Mouse (Mus musculus): Measurements from ENCODE around the gene Rnf151.

DNA sequence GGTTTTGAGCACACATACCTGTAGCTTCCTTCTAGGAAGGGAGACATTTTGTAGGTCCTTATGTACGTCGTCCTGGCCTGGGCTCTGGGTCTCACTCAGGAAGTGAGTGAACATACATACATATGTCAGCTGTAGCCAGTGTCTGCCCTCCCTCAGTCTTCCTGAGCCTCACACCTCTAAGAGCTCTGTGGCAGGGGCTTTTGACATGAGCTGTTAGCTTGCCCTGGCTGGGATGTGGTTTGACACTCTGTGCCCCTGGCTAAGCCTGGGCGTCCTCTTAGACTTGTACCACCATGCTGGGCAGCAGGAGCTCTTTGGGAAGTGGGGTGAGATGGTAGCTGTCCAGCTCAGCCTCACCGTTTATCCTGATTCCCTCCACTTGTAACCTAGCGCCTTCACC is 46.5 kb downstream of the Rnf151 start:
- TF ChIP-seq CTCF (conservative IDR thresholded peaks at IDR 0.05; ENCODE audit: low read length) (no peak), NANOG (IDR thresholded peaks at IDR 0.05; ENCODE audit: borderline replicate concordance, low read length) (no peak), POU5F1 (IDR thresholded peaks at IDR 0.05; ENCODE audit: borderline replicate concordance, low read length) (no peak)
